Mouse (Mus musculus): Measurements from ENCODE around the gene Nucb2.
A peak's percentile ranks its signal among the peaks of the same experiment; 100 is the strongest.

Nucb2 gene

DNA sequence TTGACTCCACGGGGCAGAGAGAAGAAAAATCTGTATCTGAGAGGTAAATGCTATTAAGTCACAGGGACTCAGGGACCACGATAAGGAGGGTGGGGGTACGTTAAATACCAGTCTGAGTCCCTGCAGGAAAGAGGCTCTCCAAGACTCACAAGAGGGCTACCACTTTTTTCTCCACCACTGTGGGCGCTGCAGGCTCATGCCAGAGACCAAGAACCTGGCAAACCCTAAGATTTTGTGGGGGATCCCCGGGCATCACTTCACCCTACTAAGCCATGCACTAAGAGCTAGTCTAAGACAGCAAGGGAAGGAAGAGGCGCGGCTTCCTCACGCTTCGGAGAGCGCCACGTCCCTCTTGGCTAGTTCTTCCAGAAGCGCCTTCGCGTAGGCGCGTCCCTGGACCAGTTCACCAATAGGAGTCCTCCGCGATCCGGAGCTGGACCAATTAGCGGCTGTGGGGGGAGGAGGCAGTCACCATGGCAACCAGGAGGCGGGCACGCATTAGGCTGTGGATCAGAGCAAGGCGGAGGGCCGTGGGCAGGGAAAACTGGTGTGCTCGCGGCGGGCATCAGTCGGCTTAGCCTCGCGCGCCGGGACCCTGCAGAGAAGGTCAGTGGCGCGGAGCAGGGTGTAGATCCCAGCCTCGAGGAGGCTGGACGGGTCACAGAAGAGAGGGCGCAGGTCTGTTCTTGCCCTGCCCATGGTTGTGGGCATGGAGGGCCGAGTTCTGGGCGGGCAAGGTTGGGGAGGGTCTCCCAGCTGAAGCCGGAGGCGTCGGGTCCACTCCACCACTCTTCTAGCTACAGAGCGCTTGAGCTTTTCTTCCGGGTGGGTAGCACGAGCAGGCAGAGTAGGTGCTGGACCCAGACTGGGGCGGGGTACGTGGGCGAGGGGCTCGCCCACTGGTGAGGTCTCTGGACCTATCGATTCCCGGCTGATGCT is at the start of gene Nucb2:
Gene Nucb2 (plus strand): TSS at position 491 of the 939 bp plus-strand sequence.
- DNase-seq, result peak; percentile 97

DNA sequence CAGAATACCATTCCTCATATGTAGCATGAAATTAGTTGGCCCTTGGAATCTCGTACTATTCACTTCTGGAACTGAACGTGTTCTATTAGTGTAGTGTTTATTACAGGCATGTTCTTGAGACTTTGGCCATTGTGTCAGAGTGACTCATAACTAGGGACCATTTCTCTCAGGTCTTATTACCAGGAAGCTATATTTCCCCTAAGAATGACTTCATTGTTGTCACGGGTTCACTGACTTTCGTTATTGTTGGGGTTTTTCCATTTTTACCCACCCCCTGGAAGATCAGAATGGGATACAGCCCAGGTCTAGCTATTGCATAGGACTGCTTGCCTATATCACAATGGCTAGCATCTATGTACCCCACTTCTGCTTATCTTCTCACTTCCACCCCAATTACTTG is 47.2 kb upstream of the Nucb2 start:
- no peak for DNase-seq

DNA sequence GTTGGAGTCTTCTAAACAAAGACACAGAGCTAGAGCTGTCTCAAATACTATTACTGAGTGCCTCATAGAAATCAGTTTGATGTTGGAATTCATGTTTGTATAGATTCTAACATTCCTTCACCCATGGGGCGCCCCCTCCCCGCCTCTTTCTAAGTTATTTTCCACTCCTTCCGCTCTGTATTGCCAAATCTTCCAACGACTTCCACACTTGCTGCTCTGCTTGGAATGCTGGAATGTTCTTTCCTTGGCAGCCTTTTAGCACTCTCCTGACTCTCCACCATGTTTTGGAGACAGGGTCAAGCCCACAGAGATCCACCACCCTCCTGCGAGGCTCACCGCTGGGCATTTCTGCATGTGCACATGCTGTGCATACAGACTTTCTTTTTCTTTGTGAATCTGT is 46.8 kb upstream of the Nucb2 start:
- no peak for DNase-seq

- peak; percentile 39 for DNase-seq
Measured at GRCm38 (mm10) chr7:116458985-116459441, 45.2 kb upstream of the Nucb2 start.

GRCm38 (mm10) chr7:116462114-116462513 is 42.1 kb upstream of the Nucb2 start:
- no peak for DNase-seq

GRCm38 (mm10) chr7:116475836-116476235 is 28.3 kb upstream of the Nucb2 start:
- DNase-seq, result no peak

GRCm38 (mm10) chr7:116476264-116476663 is 27.9 kb upstream of the Nucb2 start:
- DNase-seq, result no peak

DNA sequence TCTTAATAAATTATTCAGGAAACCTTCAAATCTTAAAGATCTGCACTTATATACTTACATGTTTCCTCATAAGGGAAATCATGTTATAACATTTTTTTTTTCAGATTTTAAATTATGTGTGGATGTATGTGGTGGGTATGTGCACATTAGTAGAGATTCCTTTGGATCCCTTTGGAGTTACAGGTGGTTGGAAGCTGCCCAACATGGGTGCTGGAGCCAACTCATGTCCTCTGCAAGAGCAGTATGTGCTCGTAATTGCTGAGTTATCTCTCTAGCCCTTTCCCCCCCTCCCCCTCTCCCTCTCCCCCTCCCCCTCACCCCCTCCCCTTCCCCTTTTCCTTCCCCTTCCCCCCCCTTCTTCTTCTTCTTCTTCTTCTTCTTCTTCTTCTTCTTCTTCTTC is 21.1 kb upstream of the Nucb2 start:
- DNase-seq, result no peak

- DNase-seq, result no peak
Measured at GRCm38 (mm10) chr7:116483782-116484181, 20.4 kb upstream of the Nucb2 start.

DNA sequence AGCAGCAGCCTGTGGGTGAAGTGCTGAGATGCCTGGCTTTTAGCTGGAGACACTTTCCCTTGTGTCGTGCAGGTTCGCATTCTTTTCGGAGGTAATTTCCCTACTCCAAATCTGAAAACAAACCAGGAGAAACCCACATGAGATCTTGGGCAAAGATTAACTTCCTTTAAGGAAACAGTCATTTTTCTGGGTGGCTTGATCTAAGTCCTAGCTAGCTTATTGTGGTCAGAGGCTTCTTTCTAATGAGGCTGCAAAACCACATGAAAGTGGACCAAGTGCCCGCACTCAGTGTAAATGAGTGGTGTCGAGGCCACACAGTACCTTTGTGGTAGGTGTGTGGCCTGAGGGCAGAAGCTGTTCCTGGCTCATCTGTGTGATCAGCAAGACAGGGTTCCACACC is 20.0 kb upstream of the Nucb2 start:
- DNase-seq, result no peak

DNA sequence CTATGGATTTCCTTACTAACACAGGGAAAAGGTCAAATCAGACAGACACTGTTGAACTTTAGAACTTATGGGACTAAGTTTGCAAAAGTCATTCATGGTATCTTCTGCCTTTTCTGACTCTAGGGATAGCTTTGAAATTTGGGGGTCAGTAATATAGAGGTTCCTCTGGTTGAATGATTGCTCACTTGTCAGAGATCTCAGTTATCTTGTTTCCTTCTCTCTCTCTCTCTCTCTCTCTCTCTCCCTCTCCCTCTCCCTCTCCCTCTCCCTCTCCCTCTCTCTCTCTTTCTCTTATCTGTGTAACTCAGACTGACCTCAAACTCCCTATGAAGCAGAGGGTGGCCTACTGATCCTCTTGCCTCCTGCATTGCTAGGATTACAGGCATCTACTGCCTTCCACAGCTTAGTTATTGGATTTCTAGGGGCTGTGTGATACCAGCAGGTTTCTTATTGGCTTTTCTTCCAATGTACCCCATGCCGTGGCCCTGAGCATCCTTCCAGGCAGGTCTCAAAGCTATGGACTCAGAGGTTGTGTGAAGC is 19.0 kb upstream of the Nucb2 start:
- DNase-seq, result no peak

GRCm38 (mm10) chr7:116491113-116491512 is 13.1 kb upstream of the Nucb2 start:
- peak; percentile 6 for DNase-seq

- no peak for DNase-seq
Measured at GRCm38 (mm10) chr7:116493267-116494003, 10.7 kb upstream of the Nucb2 start.

DNA sequence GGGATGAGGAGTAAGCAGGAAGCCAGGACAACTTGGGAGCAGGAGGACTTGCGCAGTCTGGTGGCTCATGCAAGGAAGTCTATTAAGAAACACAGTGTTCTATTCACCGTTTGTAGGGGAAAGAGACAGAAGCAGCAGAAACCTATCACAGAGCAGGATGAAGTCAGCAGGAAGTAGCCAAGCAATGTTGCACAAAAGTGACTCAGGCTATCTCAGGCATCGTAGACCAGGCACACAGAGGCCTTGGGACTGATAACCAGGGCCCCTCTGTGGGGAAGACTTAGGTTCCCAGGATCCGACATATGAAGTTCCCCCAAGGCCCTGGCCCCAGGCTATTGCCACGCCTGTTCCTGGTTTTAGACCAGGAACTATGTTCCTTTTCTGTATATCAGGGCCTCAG is 9.6 kb upstream of the Nucb2 start:
- no peak for DNase-seq

DNA sequence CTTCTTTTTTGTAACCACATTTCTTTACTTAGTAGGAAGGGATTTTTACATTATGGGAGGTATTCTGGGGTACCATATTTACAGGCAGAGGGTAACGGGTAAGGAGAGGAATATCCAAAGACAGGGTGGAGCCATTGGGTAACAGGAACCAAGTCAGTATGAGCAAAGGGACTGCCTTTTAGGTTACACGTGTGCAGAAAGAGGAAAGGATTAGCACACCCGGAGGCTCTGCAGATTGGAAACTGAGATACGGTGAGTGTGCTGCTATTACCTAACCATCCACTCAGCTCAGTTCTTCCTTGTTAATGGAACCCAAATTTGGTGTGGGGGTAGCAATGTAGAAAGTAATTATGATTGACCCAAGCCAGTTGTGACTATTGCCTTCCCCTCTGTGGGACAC is 7.4 kb upstream of the Nucb2 start:
- DNase-seq, result no peak

- peak; percentile 37 for DNase-seq
Measured at GRCm38 (mm10) chr7:116504818-116505170, 625 bp downstream of the Nucb2 start.

GRCm38 (mm10) chr7:116514030-116514429 is 9.9 kb downstream of the Nucb2 start:
- DNase-seq, result peak; percentile 19

DNA sequence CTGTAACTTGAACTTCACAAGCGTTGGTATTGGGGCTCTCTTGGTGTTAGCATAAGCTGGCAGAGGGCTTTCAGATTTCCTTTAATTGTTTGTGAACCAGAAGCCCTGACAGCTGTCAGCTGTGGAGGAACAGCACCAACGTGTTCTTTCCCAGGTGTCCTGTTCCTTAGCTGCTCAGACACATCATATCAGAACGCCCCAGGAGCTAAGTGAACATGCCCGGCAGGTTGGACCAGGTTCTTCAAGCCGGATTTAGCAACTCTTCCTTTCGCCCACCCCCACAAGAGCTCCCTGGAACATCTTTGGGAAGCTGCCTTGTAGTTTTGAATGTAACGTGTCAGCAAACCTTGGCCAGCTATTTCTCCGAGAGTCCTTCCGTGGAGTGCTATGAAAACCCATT is 10.4 kb downstream of the Nucb2 start:
- DNase-seq, result no peak

GRCm38 (mm10) chr7:116515059-116515458 is 10.9 kb downstream of the Nucb2 start:
- no peak for DNase-seq

- no peak for DNase-seq
Measured at GRCm38 (mm10) chr7:116515514-116516135, 11.5 kb downstream of the Nucb2 start.

DNA sequence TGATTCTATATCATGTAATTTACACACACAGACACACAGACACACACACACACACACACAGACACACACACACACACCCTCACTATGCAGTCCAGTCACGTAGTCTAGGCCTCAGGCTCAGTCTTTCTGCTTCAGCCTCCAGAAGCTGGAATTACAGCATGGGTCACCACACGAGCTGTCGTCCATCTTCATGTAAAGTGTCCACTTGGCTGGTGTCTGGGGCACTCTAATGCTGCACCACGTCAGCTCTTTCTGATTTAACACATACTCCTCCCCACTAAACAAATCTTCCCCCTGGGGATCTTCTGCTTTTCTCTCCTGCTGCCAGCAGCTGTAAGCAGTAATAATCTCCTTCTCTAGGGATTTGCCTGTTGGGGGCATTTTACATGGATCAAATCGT is 13.1 kb downstream of the Nucb2 start:
- DNase-seq, result no peak

- DNase-seq, result no peak
Measured at GRCm38 (mm10) chr7:116518155-116518554, 14.0 kb downstream of the Nucb2 start.

DNA sequence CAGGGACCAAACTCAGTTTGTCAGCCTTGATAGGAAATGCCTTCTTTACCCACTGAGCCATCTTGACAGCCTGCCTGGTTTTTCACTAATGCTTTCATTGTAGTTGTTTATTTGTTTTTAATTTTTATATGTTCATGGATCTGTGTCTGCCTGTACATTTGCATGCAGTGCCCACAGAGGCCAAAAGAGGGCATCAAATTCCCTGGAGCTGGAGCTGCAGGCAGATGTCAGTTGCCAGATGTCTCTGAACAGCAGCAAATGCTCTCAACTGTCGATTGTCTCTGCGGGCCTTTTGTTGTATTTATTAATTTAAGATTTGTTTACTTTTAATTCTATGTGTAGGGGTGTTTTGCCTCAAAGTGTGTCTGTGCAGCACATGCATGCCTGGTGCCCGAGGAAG is 15.6 kb downstream of the Nucb2 start:
- peak; percentile 7 for DNase-seq
